Comparison of ENCODE assay signal across 22 mouse cellular contexts in genomic region chr9:96203663-96204062, GRCm38 (mm10).
"Had no signal": no experiment of that assay in that cellular context is flagged by ENCODE, and none has a peak within 500 bp of the region (broad histone marks: within the 10 kb centered on the region; RNA-seq: fewer than 3 reads in every experiment).

No protein-coding gene starts in this region.

- H3K4me1 ChIP-seq: midbrain, embryonic 10.5 days; midbrain, embryonic 12.5 days; neural tube, embryonic 13.5 days; neural tube, embryonic 15.5 days; stomach, embryonic 15.5 days had no signal

- DNase-seq: liver; liver, embryonic 13.5 days; liver, postnatal 0 days; midbrain, embryonic 14.5 days; retina, postnatal 1 day; right cerebral cortex, adult 18-20 months; right cerebral cortex, postnatal 25 days; right cerebral cortex, postnatal 4 days; thymus, adult 2 months; thymus, postnatal 25 days; thymus, postnatal 4 days had no signal

- H3K27ac ChIP-seq: liver, embryonic 13.5 days; liver, embryonic 15.5 days; macrophage; midbrain, embryonic 10.5 days; midbrain, embryonic 12.5 days; neural tube, embryonic 13.5 days; neural tube, embryonic 15.5 days; stomach, embryonic 15.5 days; stomach, postnatal 0 days had no signal

- H3K36me3 ChIP-seq: midbrain, embryonic 12.5 days; neural tube, embryonic 13.5 days; neural tube, embryonic 15.5 days; stomach, embryonic 15.5 days had no signal

- H3K4me3 ChIP-seq: liver, embryonic 13.5 days; liver, embryonic 15.5 days; midbrain, embryonic 10.5 days; midbrain, embryonic 12.5 days; myocyte; neural tube, embryonic 13.5 days; neural tube, embryonic 15.5 days; stomach, embryonic 15.5 days had no signal

- H3K27me3 ChIP-seq: liver, embryonic 13.5 days; liver, embryonic 15.5 days; midbrain, embryonic 12.5 days; neural tube, embryonic 13.5 days; neural tube, embryonic 15.5 days; stomach, embryonic 15.5 days had no signal

- H3K4me2 ChIP-seq: liver, embryonic 11.5 days; liver, embryonic 13.5 days; liver, embryonic 15.5 days; midbrain, embryonic 12.5 days; neural tube, embryonic 13.5 days; neural tube, embryonic 15.5 days; stomach, embryonic 15.5 days had no signal

- H3K9ac ChIP-seq: liver, embryonic 13.5 days; liver, embryonic 15.5 days; liver, postnatal 0 days; midbrain, embryonic 12.5 days; neural tube, embryonic 13.5 days; neural tube, embryonic 15.5 days; stomach, embryonic 15.5 days had no signal

- H3K9me3 ChIP-seq: liver, embryonic 13.5 days; liver, embryonic 15.5 days; midbrain, embryonic 10.5 days; midbrain, embryonic 12.5 days; neural tube, embryonic 13.5 days; neural tube, embryonic 15.5 days; stomach, embryonic 15.5 days had no signal

- ATAC-seq: liver, postnatal 0 days; midbrain, embryonic 16.5 days had no signal
